31 mouse cellular contexts compared by ENCODE assay signal in the genomic region with DNA sequence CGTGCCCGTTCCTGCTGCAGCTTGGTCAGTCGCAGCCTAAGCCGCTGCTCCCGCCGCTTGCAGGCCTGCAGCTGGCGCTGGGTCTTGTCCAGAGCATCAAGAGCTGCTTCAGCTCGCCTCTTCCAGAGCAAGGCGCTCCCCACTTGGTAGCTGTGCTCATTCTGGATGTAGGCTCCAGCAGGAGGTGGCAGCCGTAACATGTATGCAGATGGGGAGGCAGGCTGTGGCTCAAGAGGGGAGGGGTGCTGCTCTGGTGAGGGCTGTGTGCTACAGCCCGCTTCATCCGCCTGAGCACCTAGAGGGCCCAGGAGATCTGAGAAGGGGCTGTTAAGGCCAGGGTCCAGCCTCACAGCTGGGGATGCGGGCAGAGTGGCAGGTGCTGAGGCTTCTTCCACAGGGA. TPM values are rescaled to one million over a fixed set of nuclear protein-coding genes. Genes with fewer than 3 reads are reported as not detected.
DNase-seq lines count a peak whose midpoint lies in the region; ATAC-seq and TF ChIP-seq lines count a peak whose summit lies in the region.
"Had no signal": no experiment of that assay in that cellular context is flagged by ENCODE, and none has a peak within 500 bp of the region (broad histone marks: within the 10 kb centered on the region; RNA-seq: fewer than 3 reads in every experiment).

No protein-coding gene starts in this region.

- H3K4me3 ChIP-seq in forebrain, embryonic 13.5 days = no peak overlapping the region
- H3K4me3 ChIP-seq in forebrain, embryonic 16.5 days (replicated peaks; ENCODE audit: low read length) = no peak overlapping the region
- H3K4me3 ChIP-seq in midbrain, embryonic 10.5 days = 0 out of 2 replicates have a peak overlapping the region, but pooled peaks have one; percentile 8
- no peak overlapping the region for H3K4me3 ChIP-seq in midbrain, postnatal 0 days (ENCODE audit: low read depth, low read length)
- H3K4me3 ChIP-seq in ES-E14 (ENCODE audit: insufficient read depth in 1 of 2, low read depth in 1 of 2, low read length in 2 of 2, poor library complexity in 1 of 2, severe bottlenecking in 1 of 2) = no peak overlapping the region
- H3K4me3 ChIP-seq in limb, embryonic 15.5 days = no peak overlapping the region
- H3K4me3 ChIP-seq: forebrain, embryonic 15.5 days; heart, embryonic 10.5 days; hindbrain, embryonic 12.5 days; intestine, embryonic 15.5 days; limb, embryonic 12.5 days; liver, embryonic 12.5 days; midbrain, embryonic 15.5 days had no signal

- H3K4me2 ChIP-seq in forebrain, embryonic 13.5 days = no peak overlapping the region
- no peak overlapping the region for H3K4me2 ChIP-seq in forebrain, embryonic 16.5 days (ENCODE audit: low read length)
- H3K4me2 ChIP-seq in midbrain, postnatal 0 days (ENCODE audit: low read depth, low read length, poor library complexity, severe bottlenecking) = no peak overlapping the region
- H3K4me2 ChIP-seq in limb, embryonic 15.5 days = no peak overlapping the region
- H3K4me2 ChIP-seq: forebrain, embryonic 15.5 days; hindbrain, embryonic 12.5 days; intestine, embryonic 15.5 days; limb, embryonic 12.5 days; midbrain, embryonic 15.5 days had no signal

- H3K4me1 ChIP-seq in forebrain, embryonic 13.5 days = peaks cover 21% of the 10 kb centered on the region
- peaks cover 16% of the 10 kb centered on the region for H3K4me1 ChIP-seq in forebrain, embryonic 16.5 days (replicated peaks; ENCODE audit: control insufficient read depth, insufficient read depth, low read length)
- peaks cover 24% of the 10 kb centered on the region for H3K4me1 ChIP-seq in midbrain, embryonic 10.5 days
- peaks cover 10% of the 10 kb centered on the region for H3K4me1 ChIP-seq in midbrain, postnatal 0 days (ENCODE audit: insufficient read depth, low read length)
- H3K4me1 ChIP-seq in ES-E14 (ENCODE audit: control insufficient read depth in 2 of 2, insufficient read depth in 2 of 2, low read length in 2 of 2, poor library complexity in 1 of 2) = peaks cover 0 to 17% of the 10 kb centered on the region in 2 experiments; a peak in 2 of 4 replicates
- H3K4me1 ChIP-seq in limb, embryonic 15.5 days = peaks cover 18% of the 10 kb centered on the region

- peaks cover 56% of the 10 kb centered on the region for H3K36me3 ChIP-seq in forebrain, embryonic 13.5 days (ENCODE audit: poor library complexity, severe bottlenecking)
- peaks cover 18% of the 10 kb centered on the region for H3K36me3 ChIP-seq in forebrain, embryonic 16.5 days (ENCODE audit: control insufficient read depth, insufficient read depth)
- H3K36me3 ChIP-seq in midbrain, embryonic 10.5 days = peaks cover 56% of the 10 kb centered on the region
- H3K36me3 ChIP-seq in midbrain, postnatal 0 days (ENCODE audit: insufficient read depth, low read length) = peaks cover 40% of the 10 kb centered on the region
- H3K36me3 ChIP-seq in ES-E14 (ENCODE audit: control insufficient read depth, insufficient read depth, low read length, poor library complexity, severe bottlenecking) = peaks cover 33% of the 10 kb centered on the region
- H3K36me3 ChIP-seq in limb, embryonic 15.5 days = peaks cover 57% of the 10 kb centered on the region

- ATAC-seq in forebrain, embryonic 13.5 days = no peak
- no peak for ATAC-seq in forebrain, embryonic 16.5 days
- no peak for ATAC-seq in midbrain, postnatal 0 days (ENCODE audit: low FRiP score)
- ATAC-seq in limb, embryonic 15.5 days (ENCODE audit: insufficient number of reproducible peaks, low FRiP score, low TSS enrichment, low read depth) = no peak
- ATAC-seq: CD4-positive, CD25-positive, alpha-beta regulatory T cell, adult 4 months; forebrain, embryonic 15.5 days; hindbrain, postnatal 0 days; intestine, embryonic 15.5 days; liver, embryonic 12.5 days; liver, postnatal 0 days; midbrain, embryonic 15.5 days; Patski had no signal

- intact Hi-C loops in gastrocnemius, postnatal 36 days (cut with DNase I) = no loop called here

- DNase-seq in midbrain, embryonic 10.5 days (ENCODE audit: low spot score) = no peak
- no peak for DNase-seq in midbrain, postnatal 0 days (ENCODE audit: low spot score)
- DNase-seq in ES-E14 (ENCODE audit: low read depth, low spot score) = no peak
- no peak for DNase-seq in thymus, postnatal 36 days
- DNase-seq in gastrocnemius, postnatal 36 days = no peak
- DNase-seq: adrenal gland, adult 2 months; adrenal gland, postnatal 36 days; cerebellum, adult 9-11 months; heart, postnatal 36 days; kidney, adult 2 months; kidney, postnatal 10 days; liver, postnatal 0 days; lung, postnatal 4 days; right cerebral cortex, postnatal 25 days; thymus, postnatal 14 days had no signal

- no peak for TF ChIP-seq CTCF in midbrain, postnatal 0 days (IDR thresholded peaks at IDR 0.05)

- H3K9me3 ChIP-seq in forebrain, embryonic 13.5 days (replicated peaks) = no peaks in the 10 kb centered on the region
- no peaks in the 10 kb centered on the region for H3K9me3 ChIP-seq in forebrain, embryonic 16.5 days (ENCODE audit: control insufficient read depth, low read length)
- H3K9me3 ChIP-seq in midbrain, embryonic 10.5 days (replicated peaks) = no peaks in the 10 kb centered on the region
- H3K9me3 ChIP-seq in midbrain, postnatal 0 days (ENCODE audit: low read length) = no peaks in the 10 kb centered on the region
- no peaks in the 10 kb centered on the region for H3K9me3 ChIP-seq in ES-E14 (ENCODE audit: control insufficient read depth, insufficient read depth, low read depth, low read length)
- no peaks in the 10 kb centered on the region for H3K9me3 ChIP-seq in limb, embryonic 15.5 days
- H3K9me3 ChIP-seq: forebrain, embryonic 15.5 days; heart, embryonic 10.5 days; hindbrain, embryonic 12.5 days; intestine, embryonic 15.5 days; limb, embryonic 12.5 days; liver, embryonic 12.5 days; megakaryocyte, embryonic 14.5 days; midbrain, embryonic 15.5 days had no signal

- H3K9ac ChIP-seq in forebrain, embryonic 13.5 days = 0 out of 2 replicates have a peak overlapping the region, but pooled peaks have one; percentile 26
- no peak overlapping the region for H3K9ac ChIP-seq in forebrain, embryonic 16.5 days (replicated peaks; ENCODE audit: low read depth, low read length)
- no peak overlapping the region for H3K9ac ChIP-seq in midbrain, postnatal 0 days (replicated peaks; ENCODE audit: low read length, poor library complexity, severe bottlenecking)
- peak overlapping the region; percentile 33; the same call in 1 of the 2 replicates for H3K9ac ChIP-seq in ES-E14 (ENCODE audit: insufficient read depth, low read depth, low read length, poor library complexity, severe bottlenecking)
- 0 out of 2 replicates have a peak overlapping the region, but pooled peaks have one; percentile 17 for H3K9ac ChIP-seq in limb, embryonic 15.5 days
- H3K9ac ChIP-seq: forebrain, embryonic 15.5 days; intestine, embryonic 15.5 days; liver, embryonic 12.5 days; liver, postnatal 0 days; midbrain, embryonic 15.5 days had no signal

- in situ Hi-C loops in ES-E14 (cut with MboI; ENCODE audit: low sequenced_read_pairs in 2 of 2, unreplicated experiment in 2 of 2) = no loop called here

- H3K27me3 ChIP-seq in forebrain, embryonic 13.5 days = no peaks in the 10 kb centered on the region
- H3K27me3 ChIP-seq in forebrain, embryonic 16.5 days (replicated peaks; ENCODE audit: control insufficient read depth, insufficient read depth, low read length) = no peaks in the 10 kb centered on the region
- no peaks in the 10 kb centered on the region for H3K27me3 ChIP-seq in midbrain, embryonic 10.5 days (ENCODE audit: low read depth, poor library complexity, severe bottlenecking)
- H3K27me3 ChIP-seq in midbrain, postnatal 0 days (ENCODE audit: insufficient read depth, low read length) = no peaks in the 10 kb centered on the region
- no peaks in the 10 kb centered on the region for H3K27me3 ChIP-seq in limb, embryonic 15.5 days
- H3K27me3 ChIP-seq: forebrain, embryonic 15.5 days; hindbrain, embryonic 12.5 days; intestine, embryonic 15.5 days; limb, embryonic 12.5 days; liver, embryonic 12.5 days; megakaryocyte, embryonic 14.5 days; midbrain, embryonic 15.5 days; Patski had no signal

- H3K27ac ChIP-seq in forebrain, embryonic 13.5 days = no peak overlapping the region
- H3K27ac ChIP-seq in forebrain, embryonic 16.5 days (ENCODE audit: low read length) = no peak overlapping the region
- H3K27ac ChIP-seq in midbrain, embryonic 10.5 days (replicated peaks) = no peak overlapping the region
- H3K27ac ChIP-seq in midbrain, postnatal 0 days (ENCODE audit: low read depth, low read length) = no peak overlapping the region
- no peak overlapping the region for H3K27ac ChIP-seq in ES-E14 (ENCODE audit: insufficient read depth, low read depth, low read length, poor library complexity, severe bottlenecking)
- no peak overlapping the region for H3K27ac ChIP-seq in limb, embryonic 15.5 days
- H3K27ac ChIP-seq: forebrain, embryonic 15.5 days; heart, embryonic 10.5 days; hindbrain, embryonic 12.5 days; hindbrain, postnatal 0 days; intestine, embryonic 15.5 days; limb, embryonic 12.5 days; liver, embryonic 12.5 days; midbrain, embryonic 15.5 days had no signal

- 90% methylated on average over 13 of the region's 13 CpGs for whole genome bisulfite sequencing in forebrain, embryonic 13.5 days
- WGBS in forebrain, embryonic 16.5 days = 83% methylated on average over 13 of the region's 13 CpGs
- 90% methylated on average over 13 of the region's 13 CpGs for WGBS in midbrain, embryonic 10.5 days
- WGBS in midbrain, postnatal 0 days = 85% methylated on average over 13 of the region's 13 CpGs
- 91% methylated on average over 13 of the region's 13 CpGs for WGBS in limb, embryonic 15.5 days

RNA-seq across cellular contexts. Expression of gene Thap7, which starts 2.7 kb away (rescaled TPM):
- 58.3 and 59.2 TPM in 2 replicates for polyA plus RNA-seq in forebrain, embryonic 13.5 days (2015; fragmentation: Nextera tagmentation; extraction: Ambion mirVana)
- polyA plus RNA-seq in forebrain, embryonic 16.5 days (2015; fragmentation: Nextera tagmentation; extraction: Ambion mirVana) = 66.3 and 66.5 TPM in 2 replicates
- polyA plus RNA-seq in midbrain, embryonic 10.5 days (2016; fragmentation: Nextera tagmentation; extraction: Ambion mirVana) = 52.0 and 56.9 TPM in 2 replicates
- 59.3 and 65.5 TPM in 2 replicates for total RNA-seq in midbrain, postnatal 0 days (2014; rRNA removed)
- polyA plus RNA-seq in midbrain, postnatal 0 days (2015; fragmentation: Nextera tagmentation; extraction: Ambion mirVana) = 57.1 and 64.1 TPM in 2 replicates
- total RNA-seq in ES-E14 (2012; rRNA removed) = 24.4 and 32.9 TPM in 2 replicates
- 63.2 and 72.4 TPM in 2 replicates for polyA plus RNA-seq in limb, embryonic 15.5 days (2015; fragmentation: Nextera tagmentation; extraction: Ambion mirVana)
- 10 to 100 TPM; 12.8 to 14.4 TPM for total RNA-seq in gastrocnemius, postnatal 36 days (2021)

RNA-seq across cellular contexts. Expression of gene Lztr1, which starts 19.8 kb away (rescaled TPM):
- 102 and 110 TPM in 2 replicates for polyA plus RNA-seq in forebrain, embryonic 13.5 days (2015; fragmentation: Nextera tagmentation; extraction: Ambion mirVana)
- 130 and 150 TPM in 2 replicates for polyA plus RNA-seq in forebrain, embryonic 16.5 days (2015; fragmentation: Nextera tagmentation; extraction: Ambion mirVana)
- polyA plus RNA-seq in midbrain, embryonic 10.5 days (2016; fragmentation: Nextera tagmentation; extraction: Ambion mirVana) = 87.3 and 101 TPM in 2 replicates
- 221 and 264 TPM in 2 replicates for total RNA-seq in midbrain, postnatal 0 days (2014; rRNA removed)
- polyA plus RNA-seq in midbrain, postnatal 0 days (2015; fragmentation: Nextera tagmentation; extraction: Ambion mirVana) = 94.0 and 104 TPM in 2 replicates
- 63.1 and 89.0 TPM in 2 replicates for total RNA-seq in ES-E14 (2012; rRNA removed)
- polyA plus RNA-seq in limb, embryonic 15.5 days (2015; fragmentation: Nextera tagmentation; extraction: Ambion mirVana) = 84.2 and 97.8 TPM in 2 replicates
- 10 to 100 TPM; 18.8 to 23.2 TPM for total RNA-seq in gastrocnemius, postnatal 36 days (2021)

RNA-seq across cellular contexts. Expression of gene Lrrc74b, which starts 32.8 kb away (rescaled TPM):
- polyA plus RNA-seq in forebrain, embryonic 13.5 days (2015; fragmentation: Nextera tagmentation; extraction: Ambion mirVana) = 0.32 and 0.77 TPM in 2 replicates
- 0.38 and 1.0 TPM in 2 replicates for polyA plus RNA-seq in forebrain, embryonic 16.5 days (2015; fragmentation: Nextera tagmentation; extraction: Ambion mirVana)
- 0.17 and 0.27 TPM in 2 replicates for polyA plus RNA-seq in midbrain, embryonic 10.5 days (2016; fragmentation: Nextera tagmentation; extraction: Ambion mirVana)
- 1.1 and 2.9 TPM in 2 replicates for total RNA-seq in midbrain, postnatal 0 days (2014; rRNA removed)
- polyA plus RNA-seq in midbrain, postnatal 0 days (2015; fragmentation: Nextera tagmentation; extraction: Ambion mirVana) = 2.1 and 2.5 TPM in 2 replicates
- total RNA-seq in ES-E14 (2012; rRNA removed) = 0.09 TPM in 1 of 2 replicates, not detected in the other
- polyA plus RNA-seq in limb, embryonic 15.5 days (2015; fragmentation: Nextera tagmentation; extraction: Ambion mirVana) = 0.25 TPM in 1 of 2 replicates, not detected in the other
- 1 to 10 TPM; 1.0 to 1.6 TPM for total RNA-seq in gastrocnemius, postnatal 36 days (2021)
- total RNA-seq: adrenal gland, adult 2 months; adrenal gland, postnatal 36 days; neutrophil, adult 5-6 weeks had no signal
- polyA plus RNA-seq: adrenal gland, adult 2 months; CD4-positive, CD25-positive, alpha-beta regulatory T cell, adult 4 months; limb, embryonic 12.5 days; liver, embryonic 12.5 days had no signal

RNA-seq across cellular contexts. Expression of gene P2rx6, which starts 33.4 kb away (rescaled TPM):
- polyA plus RNA-seq in forebrain, embryonic 13.5 days (2015; fragmentation: Nextera tagmentation; extraction: Ambion mirVana) = 0.84 and 0.97 TPM in 2 replicates
- 1.5 and 1.6 TPM in 2 replicates for polyA plus RNA-seq in forebrain, embryonic 16.5 days (2015; fragmentation: Nextera tagmentation; extraction: Ambion mirVana)
- polyA plus RNA-seq in midbrain, embryonic 10.5 days (2016; fragmentation: Nextera tagmentation; extraction: Ambion mirVana) = 0.62 and 0.75 TPM in 2 replicates
- 1.1 and 2.6 TPM in 2 replicates for total RNA-seq in midbrain, postnatal 0 days (2014; rRNA removed)
- 2.9 TPM in 2 replicates for polyA plus RNA-seq in midbrain, postnatal 0 days (2015; fragmentation: Nextera tagmentation; extraction: Ambion mirVana)
- total RNA-seq in ES-E14 (2012; rRNA removed) = 0.09 and 0.42 TPM in 2 replicates
- 0.99 and 1.8 TPM in 2 replicates for polyA plus RNA-seq in limb, embryonic 15.5 days (2015; fragmentation: Nextera tagmentation; extraction: Ambion mirVana)
- total RNA-seq in gastrocnemius, postnatal 36 days (2021) = 1 to 10 TPM; 8.0 to 9.3 TPM
- total RNA-seq: neutrophil, adult 5-6 weeks had no signal
- polyA plus RNA-seq: CD4-positive, CD25-positive, alpha-beta regulatory T cell, adult 4 months had no signal

RNA-seq across cellular contexts. Expression of gene Aifm3, which starts 38.9 kb away (rescaled TPM):
- polyA plus RNA-seq in forebrain, embryonic 13.5 days (2015; fragmentation: Nextera tagmentation; extraction: Ambion mirVana) = 8.6 and 10.4 TPM in 2 replicates
- 9.5 and 12.6 TPM in 2 replicates for polyA plus RNA-seq in forebrain, embryonic 16.5 days (2015; fragmentation: Nextera tagmentation; extraction: Ambion mirVana)
- 2.6 and 3.5 TPM in 2 replicates for polyA plus RNA-seq in midbrain, embryonic 10.5 days (2016; fragmentation: Nextera tagmentation; extraction: Ambion mirVana)
- total RNA-seq in midbrain, postnatal 0 days (2014; rRNA removed) = 16.2 and 23.2 TPM in 2 replicates
- 12.5 and 14.1 TPM in 2 replicates for polyA plus RNA-seq in midbrain, postnatal 0 days (2015; fragmentation: Nextera tagmentation; extraction: Ambion mirVana)
- 3.0 and 5.7 TPM in 2 replicates for total RNA-seq in ES-E14 (2012; rRNA removed)
- polyA plus RNA-seq in limb, embryonic 15.5 days (2015; fragmentation: Nextera tagmentation; extraction: Ambion mirVana) = 0.36 and 2.7 TPM in 2 replicates
- total RNA-seq in gastrocnemius, postnatal 36 days (2021) = under 1 TPM in 1 of 2 experiments, not detected in 1; 0.20 TPM
- total RNA-seq: common myeloid progenitor, adult 5-6 weeks; neutrophil, adult 5-6 weeks had no signal

Comparison
In these comparisons a context has a peak if more than half of its experiments do, and no peak if none do; other contexts are left out.
1. H3K9ac ChIP-seq: peak in forebrain, embryonic 13.5 days (single experiment), ES-E14 (single experiment) and limb, embryonic 15.5 days (single experiment); none in forebrain, embryonic 16.5 days (single experiment) and midbrain, postnatal 0 days (single experiment).